8 mouse cellular contexts compared by ENCODE assay signal in genomic region chr6:95718031-95718968, GRCm38 (mm10). TPM values are rescaled to one million over a fixed set of nuclear protein-coding genes. Genes with fewer than 3 reads are reported as not detected.
DNase-seq lines count a peak whose midpoint lies in the region; ATAC-seq and TF ChIP-seq lines count a peak whose summit lies in the region.

Gene Suclg2 (minus strand): TSS chr6:95718800.

- H3K4me1 ChIP-seq in G1E (ENCODE audit: insufficient read depth, low read depth, low read length) = peaks cover 35% of the 10 kb centered on the region
- H3K4me1 ChIP-seq in forebrain, embryonic 14.5 days (ENCODE audit: control insufficient read depth, insufficient read depth, low read length) = no peaks in the 10 kb centered on the region
- H3K4me1 ChIP-seq in lung, adult 2 months (ENCODE audit: control insufficient read depth, insufficient read depth, low read length) = no peaks in the 10 kb centered on the region
- peaks cover 9% of the 10 kb centered on the region for H3K4me1 ChIP-seq in neural tube, embryonic 15.5 days

- H3K27ac ChIP-seq in forebrain, embryonic 14.5 days (ENCODE audit: low read depth, low read length) = no peak within 1 kb of the TSS
- H3K27ac ChIP-seq in neural tube, embryonic 15.5 days (replicated peaks) = peak within 1 kb of the TSS; percentile 72

- H3K9me3 ChIP-seq in G1E (replicated peaks) = no peaks in the 10 kb centered on the region
- no peaks in the 10 kb centered on the region for H3K9me3 ChIP-seq in forebrain, embryonic 14.5 days (replicated peaks; ENCODE audit: control insufficient read depth, low read length)
- H3K9me3 ChIP-seq in neural tube, embryonic 15.5 days (replicated peaks) = no peaks in the 10 kb centered on the region

- intact Hi-C loops in heart, postnatal 10 days (cut with DNase I) = loop anchor here (10.0 kb wide), 1 partner anchor 603 kb away; the partner anchor contains the start of gene Kbtbd8

- no peaks in the 10 kb centered on the region for H3K27me3 ChIP-seq in G1E (ENCODE audit: insufficient read depth, low read length)
- no peaks in the 10 kb centered on the region for H3K27me3 ChIP-seq in forebrain, embryonic 14.5 days (replicated peaks; ENCODE audit: control insufficient read depth, insufficient read depth, low read length)
- H3K27me3 ChIP-seq in neural tube, embryonic 15.5 days (replicated peaks) = no peaks in the 10 kb centered on the region

- peaks cover 30% of the 10 kb centered on the region for H3K36me3 ChIP-seq in G1E (replicated peaks)
- no peaks in the 10 kb centered on the region for H3K36me3 ChIP-seq in forebrain, embryonic 14.5 days (ENCODE audit: control insufficient read depth, insufficient read depth, low read length)
- no peaks in the 10 kb centered on the region for H3K36me3 ChIP-seq in neural tube, embryonic 15.5 days

- WGBS in forebrain, embryonic 14.5 days = under 1% methylated on average over 66 of the region's 74 CpGs
- WGBS in large intestine, adult 2 months = under 1% methylated on average over 66 of the region's 74 CpGs
- under 1% methylated on average over 67 of the region's 74 CpGs for WGBS in lung, adult 2 months
- WGBS in neural tube, embryonic 15.5 days = under 1% methylated on average over 62 of the region's 74 CpGs

- ATAC-seq in G1E (ENCODE audit: extremely low read depth, insufficient number of reproducible peaks, low FRiP score, poor library complexity, severe bottlenecking) = peak; percentile 82
- peak; percentile 94 for ATAC-seq in forebrain, embryonic 14.5 days
- ATAC-seq in neural tube, embryonic 15.5 days (ENCODE audit: low FRiP score) = peak; percentile 89

- peak within 1 kb of the TSS; percentile 73 for H3K9ac ChIP-seq in forebrain, embryonic 14.5 days (ENCODE audit: low read length)
- H3K9ac ChIP-seq in neural tube, embryonic 15.5 days (replicated peaks) = peak within 1 kb of the TSS; percentile 81

- no peak for TF ChIP-seq CTCF in G1E (IDR thresholded peaks at IDR 0.05; ENCODE audit: low read depth, low read length)
- no peak for TF ChIP-seq CTCF in lung, adult 2 months (IDR thresholded peaks at IDR 0.05; ENCODE audit: insufficient read depth, low read length)

- DNase-seq in G1E (ENCODE audit: low spot score) = peak; percentile 86
- peak; percentile 29 for DNase-seq in cerebellum, adult 11 months
- peak; percentile 85 for DNase-seq in forebrain, embryonic 14.5 days (ENCODE audit: low spot score)
- peak; percentile 84 to 86 for DNase-seq in heart, postnatal 10 days
- peak; percentile 73 for DNase-seq in large intestine, adult 2 months (ENCODE audit: low read depth, low spot score)
- DNase-seq in lung, adult 2 months = peak; percentile 78
- DNase-seq in testis, postnatal 14 days (ENCODE audit: low spot score) = peak; percentile 83

- TF ChIP-seq POLR2A in lung, adult 2 months (IDR thresholded peaks at IDR 0.05; ENCODE audit: borderline replicate concordance, extremely low read depth, low read depth, low read length) = peak; percentile 42; the same call in 1 of the 2 replicates

- H3K4me3 ChIP-seq in G1E (ENCODE audit: low read depth, low read length) = peak within 1 kb of the TSS; percentile 90
- peak within 1 kb of the TSS; percentile 61 for H3K4me3 ChIP-seq in forebrain, embryonic 14.5 days (ENCODE audit: low read depth, low read length)
- peak within 1 kb of the TSS; percentile 73 for H3K4me3 ChIP-seq in lung, adult 2 months (replicated peaks; ENCODE audit: extremely low read depth, low read depth, low read length)
- peak within 1 kb of the TSS; percentile 92 for H3K4me3 ChIP-seq in neural tube, embryonic 15.5 days (replicated peaks)

- peak within 1 kb of the TSS; percentile 89 for H3K4me2 ChIP-seq in forebrain, embryonic 14.5 days (ENCODE audit: low read length)
- peak within 1 kb of the TSS; percentile 87 for H3K4me2 ChIP-seq in neural tube, embryonic 15.5 days

RNA-seq across cellular contexts. Expression of gene Suclg2, which starts in this region (rescaled TPM):
- 29.6 and 35.7 TPM in 2 replicates for total RNA-seq in G1E (2014; fragmentation: Nextera tagmentation)
- total RNA-seq in G1E (2017) = 62.8 and 73.1 TPM in 2 replicates
- polyA plus RNA-seq in G1E (2012) = 48.4 and 65.3 TPM in 2 replicates
- 21.4 and 22.3 TPM in 2 replicates for polyA plus RNA-seq in forebrain, embryonic 14.5 days (2014; fragmentation: Nextera tagmentation; extraction: Ambion mirVana)
- 100 to 1,000 TPM in 1 of 2 experiments, 10 to 100 TPM in 1; 98.0 to 106 TPM for total RNA-seq in heart, postnatal 10 days (2021)
- polyA plus RNA-seq in large intestine, adult 2 months (2012; rRNA removed) = 29.9 and 30.6 TPM in 2 replicates
- 6.7 and 9.0 TPM in 2 replicates for polyA plus RNA-seq in lung, adult 2 months (2012; rRNA removed)
- 14.7 and 27.6 TPM in 2 replicates for polyA plus RNA-seq in neural tube, embryonic 15.5 days (2015; fragmentation: Nextera tagmentation; extraction: Ambion mirVana)

Comparison
In these comparisons a context has a peak if more than half of its experiments do, and no peak if none do; other contexts are left out.
1. DNase-seq: peak in every context shown above with its lines; median percentile 86 in G1E; 85 in forebrain, embryonic 14.5 days; 85 in heart, postnatal 10 days; 83 in testis, postnatal 14 days; 78 in lung, adult 2 months; 73 in large intestine, adult 2 months; 29 in cerebellum, adult 11 months.